Mouse (Mus musculus) embryo, embryonic 11.5 days (tissue): ENCODE data around the gene Fam189a1.

Experiments used
- DNase-seq: peaks from one replicate; pipeline ENCODE4 v3.0.0-alpha.2; 2012; ENCODE audit warnings: low read depth, low spot score

Gene Fam189a1

DNA sequence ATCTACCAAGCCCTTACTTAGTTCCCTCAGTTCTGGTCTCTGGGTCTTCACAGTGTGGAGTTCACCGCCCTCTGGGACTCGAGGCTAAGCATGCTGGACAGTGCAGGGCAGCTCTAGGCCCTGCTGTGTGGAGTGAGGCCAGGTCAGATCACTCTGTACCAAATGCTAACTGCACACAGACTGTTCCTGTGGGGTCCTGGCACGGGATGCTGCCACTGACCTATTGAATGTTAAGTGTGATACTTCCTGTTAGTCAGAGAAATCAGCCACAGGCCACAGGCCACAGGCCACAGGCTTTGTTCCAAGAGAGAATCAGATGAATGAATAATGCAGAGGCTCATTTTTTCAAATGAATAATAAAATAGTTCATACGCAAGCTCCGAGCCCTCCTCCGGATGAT lies 112.1 kb downstream of the Fam189a1 start:
- no peak for DNase-seq

DNA sequence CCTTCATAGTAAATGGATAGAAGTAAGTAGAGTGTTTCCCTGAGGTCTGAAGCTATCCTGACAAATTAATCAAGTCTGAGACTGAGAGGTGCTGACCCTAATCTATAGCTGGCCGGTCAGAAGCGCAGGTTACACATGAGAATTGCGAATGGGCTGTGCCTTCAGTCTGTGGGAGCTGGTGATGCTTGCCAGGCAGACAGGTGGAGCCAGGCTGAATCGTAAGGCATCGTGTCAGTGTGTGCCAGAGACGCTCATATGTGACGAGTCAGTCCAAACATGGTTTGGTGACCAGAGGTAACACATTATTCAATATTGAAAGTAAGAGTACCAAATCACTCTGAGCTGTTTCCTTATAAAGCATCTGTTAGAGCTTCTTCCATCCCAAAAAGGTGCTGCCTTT lies 115.3 kb downstream of the Fam189a1 start:
- no peak for DNase-seq

DNA sequence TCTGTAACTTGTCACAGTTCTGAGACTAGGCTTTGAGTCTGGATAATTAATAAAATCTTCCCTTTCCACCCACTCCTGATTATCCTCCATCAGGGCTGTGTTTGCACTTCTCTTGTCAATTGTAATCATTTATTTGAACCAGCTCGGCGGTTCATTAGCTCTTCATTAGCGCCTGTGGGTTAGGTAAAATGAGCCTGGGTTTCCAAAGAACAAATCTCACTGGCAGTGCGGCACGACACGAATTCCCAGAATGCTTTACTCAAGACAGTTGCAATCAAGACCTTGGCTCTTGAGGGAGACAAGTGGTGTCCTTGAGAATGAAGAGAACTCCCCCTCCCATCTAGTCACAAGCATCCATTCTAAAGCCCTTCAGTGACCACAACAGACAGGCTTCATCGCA lies 124.6 kb downstream of the Fam189a1 start:
- DNase-seq, result no peak

DNA sequence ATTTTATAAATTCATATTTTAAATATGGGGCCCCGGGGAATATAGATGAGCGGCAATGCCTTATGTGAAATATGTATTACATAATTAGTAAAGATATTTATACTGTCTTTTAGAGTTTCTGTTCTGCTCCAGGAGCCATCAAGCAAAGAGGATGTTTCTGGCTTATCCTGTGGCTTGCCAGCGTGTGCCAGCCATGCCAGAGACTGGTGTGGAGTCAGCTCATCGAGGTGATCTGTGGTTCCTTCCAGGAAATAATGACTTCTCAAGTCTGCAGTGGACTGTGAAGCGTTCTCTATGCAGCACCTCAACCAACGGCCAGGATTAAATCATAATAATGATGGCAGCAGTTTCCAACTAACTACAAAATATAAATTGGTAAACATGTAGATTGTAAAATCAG lies 125.2 kb downstream of the Fam189a1 start:
- DNase-seq, result no peak

DNA sequence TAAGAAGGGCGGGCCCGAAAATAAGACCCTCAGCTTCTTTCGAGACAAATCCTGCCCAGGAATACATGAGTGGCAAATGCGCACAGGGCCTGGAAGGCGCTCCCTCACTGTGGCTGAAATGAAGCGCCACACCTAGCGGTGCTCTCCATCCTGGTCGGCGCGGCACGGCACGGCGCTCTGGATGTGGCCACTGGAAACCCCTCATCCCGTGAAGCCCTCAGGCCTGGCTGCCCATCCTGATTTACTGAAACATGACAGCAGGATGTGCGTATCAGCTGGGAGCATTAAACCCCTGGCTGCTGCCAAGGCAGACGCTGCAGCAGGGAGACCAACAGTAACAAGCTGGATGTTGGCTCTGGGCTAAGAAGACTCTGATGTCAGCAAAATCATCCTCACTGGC lies 126.4 kb downstream of the Fam189a1 start:
- no peak for DNase-seq

DNA sequence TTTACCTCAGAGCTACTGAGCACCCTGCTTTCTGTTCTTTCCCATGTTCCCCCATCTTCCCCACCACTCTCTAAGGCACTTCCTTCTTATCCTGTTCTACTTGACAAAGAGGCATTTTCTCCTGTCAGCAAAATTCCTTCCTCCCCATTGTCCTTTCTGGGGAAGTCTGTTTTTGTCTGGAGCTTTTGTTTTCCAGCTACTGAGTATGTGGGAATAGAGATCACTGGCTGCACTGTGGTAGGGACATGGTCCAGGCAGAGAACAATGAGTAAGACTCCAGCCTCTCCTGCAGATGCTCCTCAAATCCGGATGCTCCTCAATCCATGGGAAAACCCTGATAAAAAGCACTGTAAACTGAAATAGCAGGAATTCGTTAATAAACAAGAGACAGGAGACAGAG lies 135.1 kb downstream of the Fam189a1 start:
- no peak for DNase-seq

DNA sequence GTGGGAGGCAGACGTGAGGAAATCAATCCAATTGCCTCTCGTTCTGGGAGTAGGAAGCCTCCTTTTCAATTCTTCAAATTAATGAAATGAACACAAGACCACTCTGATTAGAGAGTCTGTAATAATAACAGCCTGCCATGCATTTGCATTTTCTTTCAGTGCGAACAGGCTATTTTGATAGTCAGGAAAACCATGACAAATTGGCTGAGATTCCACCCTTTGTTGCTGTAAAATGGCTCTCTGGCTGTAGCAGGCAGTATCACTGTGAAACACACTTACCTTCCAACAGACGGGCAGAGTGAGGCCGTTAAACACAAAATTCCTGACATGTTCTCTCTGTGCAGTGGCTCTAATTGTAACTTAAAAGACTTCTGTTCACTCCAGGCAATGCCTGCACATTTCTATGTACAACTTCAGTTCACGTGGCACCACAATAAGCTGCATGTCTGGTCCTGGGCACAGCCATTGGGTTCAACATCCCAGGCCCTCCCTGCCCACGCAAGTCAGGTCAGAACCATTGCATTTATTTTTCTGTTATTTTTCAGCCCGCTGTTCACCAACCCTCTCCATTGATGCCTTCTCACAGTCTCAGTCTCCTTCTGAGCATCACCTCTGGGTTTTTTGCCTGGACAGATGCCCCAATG lies 138.2 kb downstream of the Fam189a1 start:
- no peak for DNase-seq

DNA sequence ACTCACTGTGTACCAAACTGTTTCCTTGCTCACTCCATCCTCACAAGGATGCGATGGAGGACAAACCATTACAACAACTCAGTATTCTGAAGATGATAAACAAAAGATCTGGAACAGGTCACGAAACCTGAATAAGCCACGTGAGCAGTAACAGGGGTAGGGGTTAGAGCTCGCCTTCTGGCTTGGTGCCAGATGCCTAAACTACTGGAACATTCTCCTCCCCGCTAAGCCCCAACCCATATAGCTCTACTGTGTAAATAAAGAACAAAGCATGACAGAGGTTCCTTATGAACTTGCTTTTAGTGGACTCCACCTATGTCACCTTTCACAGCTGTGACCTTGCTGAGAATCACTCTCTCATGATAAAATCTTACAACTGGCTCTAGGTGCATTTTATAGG lies 139.0 kb downstream of the Fam189a1 start:
- DNase-seq, result no peak

DNA sequence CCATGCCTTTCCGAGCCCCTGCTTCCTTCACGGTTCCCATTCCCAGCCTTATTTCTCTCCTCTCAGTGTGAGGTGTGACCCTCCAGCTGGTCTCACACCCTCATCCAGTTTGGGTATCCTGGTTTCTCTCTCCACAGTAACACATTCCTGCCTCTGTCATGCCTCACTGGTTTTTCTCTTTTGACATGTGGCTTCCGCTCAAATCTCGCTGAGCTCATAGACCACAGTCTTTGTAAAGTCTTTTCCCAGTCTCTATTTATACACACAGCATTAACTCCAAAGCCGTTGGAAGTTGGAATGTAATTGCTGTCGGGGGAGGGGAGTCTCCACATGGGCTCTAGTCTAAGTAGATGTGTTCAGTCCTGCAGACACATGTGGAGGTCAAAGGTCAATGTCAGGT lies 145.2 kb downstream of the Fam189a1 start:
- peak; percentile 22 for DNase-seq

DNA sequence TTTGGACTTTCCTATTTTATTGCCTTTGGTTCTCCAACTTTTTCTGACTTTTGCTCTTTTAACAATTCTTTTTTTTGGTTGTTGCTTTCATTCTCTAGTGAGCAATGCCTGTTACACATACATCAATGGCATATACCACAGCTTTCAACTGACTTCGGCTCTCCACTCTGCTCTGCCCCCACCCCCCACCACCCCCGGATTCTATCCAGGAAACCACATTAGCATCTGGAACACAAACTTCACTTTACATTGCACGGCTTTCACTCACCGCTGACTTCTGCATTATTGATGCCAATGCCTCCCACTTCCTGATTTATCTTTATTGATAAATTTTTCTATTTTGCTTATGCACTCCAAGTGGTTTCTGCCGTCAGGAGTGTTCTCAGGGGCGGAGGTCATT lies 146.1 kb downstream of the Fam189a1 start:
- no peak for DNase-seq

DNA sequence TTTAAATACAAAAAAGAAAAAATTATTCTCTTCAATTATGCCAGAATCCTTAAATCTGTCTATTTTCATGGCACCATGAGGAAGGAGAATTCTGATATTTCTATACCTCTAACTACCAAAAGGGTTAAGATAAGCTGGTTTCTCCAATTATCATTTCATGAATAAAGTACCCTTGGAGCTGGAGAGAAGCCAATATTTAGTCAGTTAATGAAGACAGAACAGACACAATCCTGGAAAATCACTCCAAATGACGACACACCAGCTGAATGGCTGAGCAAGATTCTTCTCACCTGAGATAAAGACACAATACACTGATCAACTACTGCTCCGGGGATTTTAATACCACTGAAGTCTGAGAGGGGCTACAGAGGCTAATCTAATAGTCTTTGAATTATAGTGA lies 150.6 kb downstream of the Fam189a1 start:
- DNase-seq, result no peak

DNA sequence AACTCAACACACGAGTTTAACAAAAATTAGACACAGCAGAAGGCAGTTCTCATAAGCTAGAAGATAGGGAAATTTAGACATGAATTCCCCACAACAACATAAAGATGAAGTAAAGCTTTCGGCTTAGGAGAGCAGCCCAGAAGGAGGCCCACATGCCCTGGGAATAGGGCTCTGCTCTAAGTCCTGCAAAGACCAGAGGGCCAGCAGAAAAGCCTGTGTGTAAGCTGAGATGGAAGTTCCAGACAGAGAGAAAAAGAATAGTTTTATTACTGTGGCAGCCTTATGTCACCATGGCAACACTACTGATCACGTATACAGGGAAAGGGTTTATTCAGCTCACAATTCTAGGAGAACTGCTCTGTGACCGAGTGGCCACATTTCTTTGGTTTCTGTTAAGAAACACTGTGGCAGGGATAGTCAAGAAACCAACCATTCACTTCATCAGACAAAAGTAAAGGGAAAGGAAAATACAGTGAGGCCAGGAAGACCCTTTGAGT lies 156.6 kb downstream of the Fam189a1 start:
- no peak for DNase-seq

DNA sequence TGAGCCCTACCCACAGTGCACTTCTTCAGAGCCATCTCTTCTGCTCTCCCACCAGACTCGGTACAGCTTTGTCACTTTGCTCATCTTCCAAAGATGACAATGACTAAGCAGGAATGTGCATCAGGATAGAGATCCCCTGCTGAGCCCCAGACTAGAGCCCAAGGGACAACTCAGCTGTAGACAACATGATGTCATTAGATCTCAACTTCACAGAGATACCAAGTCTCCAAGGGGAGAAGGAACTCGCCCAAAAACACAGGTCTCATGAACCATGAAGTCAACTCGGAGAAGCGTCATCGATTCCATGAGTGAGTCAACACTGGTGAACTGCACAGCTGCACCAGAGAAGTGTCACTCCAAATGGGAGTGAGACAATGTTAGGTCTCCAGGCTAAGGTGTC lies 158.6 kb downstream of the Fam189a1 start:
- no peak for DNase-seq

DNA sequence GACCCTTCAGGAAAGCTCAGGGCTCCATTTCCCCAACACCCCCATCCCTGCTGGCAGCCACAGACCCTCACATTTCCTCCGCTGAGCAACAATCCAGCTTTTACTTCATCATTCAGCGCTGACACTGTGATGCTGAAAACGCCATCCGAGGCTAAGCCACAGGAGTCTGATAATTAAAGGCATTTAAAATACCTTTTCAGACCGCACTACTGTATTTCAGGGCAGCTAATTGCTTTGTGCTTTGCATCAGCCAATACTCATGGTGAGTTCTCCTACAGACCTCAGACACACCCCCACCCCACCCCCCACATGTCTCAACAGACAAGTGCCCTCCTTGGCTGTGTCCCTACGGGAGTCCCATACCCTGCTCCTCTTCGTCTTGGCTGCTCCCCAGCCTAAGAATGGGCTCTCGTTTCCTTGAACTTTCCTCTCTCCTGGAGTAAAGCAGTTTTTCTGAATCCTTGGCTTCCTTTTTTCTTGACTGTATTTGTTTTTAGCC lies 160.4 kb downstream of the Fam189a1 start:
- no peak for DNase-seq

DNA sequence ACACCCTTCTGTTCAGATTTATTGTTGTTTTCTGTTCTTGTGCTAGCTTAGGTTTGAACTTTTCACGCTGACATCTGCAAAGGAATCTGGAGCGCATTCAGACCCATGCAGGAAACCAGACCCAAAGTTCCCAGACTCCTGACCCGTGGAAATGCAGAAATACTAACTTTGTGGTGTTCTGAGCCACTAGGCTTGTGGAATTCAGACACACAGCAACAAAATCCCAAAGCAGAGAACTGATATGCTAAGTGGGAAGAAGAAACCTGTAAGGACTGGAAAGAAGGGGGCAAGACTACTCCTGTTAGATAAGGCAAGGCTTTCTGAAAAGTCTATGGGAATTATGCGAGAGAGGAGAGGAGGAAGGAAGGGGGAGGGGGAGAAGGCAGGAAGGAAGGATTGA lies 167.0 kb downstream of the Fam189a1 start:
- no peak for DNase-seq

DNA sequence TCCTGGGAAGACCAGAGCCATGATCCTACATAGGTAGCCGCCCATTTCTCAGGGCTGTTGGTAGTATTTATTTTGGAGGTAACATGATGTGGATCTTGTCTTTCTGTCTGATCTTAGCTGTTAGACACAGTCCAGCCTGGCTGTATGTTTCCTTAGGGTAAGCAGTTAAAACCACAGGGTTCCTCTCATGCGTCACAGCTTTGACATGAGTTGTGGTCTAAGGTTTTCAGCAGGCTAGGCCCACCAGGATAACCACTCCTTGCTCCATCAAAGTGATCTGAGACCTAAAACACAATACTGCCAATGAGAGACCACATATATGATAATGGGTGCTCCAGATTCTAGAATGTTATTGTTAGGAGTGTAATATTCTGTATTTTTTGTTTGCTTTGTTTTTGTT lies 168.4 kb downstream of the Fam189a1 start:
- DNase-seq, result no peak

DNA sequence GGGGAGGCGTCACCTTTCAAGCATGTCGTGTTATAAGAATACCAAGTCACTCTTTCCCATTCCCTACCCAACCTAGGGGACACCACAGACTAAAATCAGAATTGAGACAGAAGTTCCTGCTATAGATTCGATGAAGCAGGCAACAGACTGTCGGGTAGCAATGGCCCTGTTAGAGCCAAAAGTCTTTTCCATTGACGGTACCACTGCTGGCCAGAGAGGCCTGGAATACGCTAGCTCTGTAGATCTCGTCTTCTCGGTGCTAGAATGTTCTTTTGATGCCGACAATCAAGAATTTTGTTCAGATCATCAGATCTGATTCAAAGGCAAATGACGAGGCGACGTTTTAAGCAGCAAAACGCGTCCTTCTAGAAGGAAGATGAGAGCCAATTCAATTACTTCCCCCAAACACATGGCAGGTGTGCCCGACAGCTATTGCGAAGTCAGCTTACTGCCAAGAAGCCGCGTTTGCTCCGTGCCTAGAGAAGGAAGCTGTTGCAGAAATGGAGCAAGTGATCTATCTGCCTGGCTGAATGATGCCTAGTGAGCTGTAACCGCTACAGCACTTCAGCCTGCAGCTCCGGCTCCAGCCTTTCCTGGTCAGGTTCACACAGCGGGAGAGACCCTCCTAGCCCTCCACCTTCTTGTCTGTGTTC lies 171.8 kb downstream of the Fam189a1 start:
- no peak for DNase-seq

DNA sequence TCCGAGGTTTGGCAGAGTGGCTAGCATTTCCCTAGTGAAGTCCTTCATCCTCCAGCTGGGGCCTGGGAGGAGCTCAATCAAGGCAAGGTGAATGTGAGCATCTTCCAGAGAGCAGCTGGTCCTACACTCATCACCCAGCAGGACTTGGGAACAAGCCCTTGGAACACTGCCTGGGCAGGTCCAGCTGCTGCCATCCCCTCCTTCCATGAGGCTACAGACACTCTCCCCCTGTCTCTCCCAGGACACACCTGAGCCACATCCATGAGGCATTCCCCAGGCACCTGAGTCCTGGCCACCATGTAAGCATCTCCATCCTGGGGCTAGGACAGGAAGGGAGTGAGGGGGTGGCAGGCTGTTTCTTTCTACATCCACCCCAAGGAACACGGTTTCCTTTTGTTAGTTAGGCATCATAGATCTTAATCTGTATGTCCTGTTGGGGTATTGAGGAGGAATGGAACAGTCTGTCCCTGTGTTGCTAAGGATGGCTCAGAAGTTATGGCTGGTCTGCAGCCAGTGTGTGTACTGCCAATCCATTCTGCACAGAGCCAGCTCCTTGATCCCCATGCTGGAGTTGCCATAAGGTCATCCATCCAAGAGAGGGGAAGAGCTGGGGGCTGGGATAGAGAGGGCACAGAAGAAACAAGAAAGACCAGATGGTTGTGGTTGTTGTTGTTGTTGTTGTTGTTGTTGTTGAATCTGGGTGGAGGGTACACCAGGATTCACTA lies 174.7 kb downstream of the Fam189a1 start:
- DNase-seq, result no peak

DNA sequence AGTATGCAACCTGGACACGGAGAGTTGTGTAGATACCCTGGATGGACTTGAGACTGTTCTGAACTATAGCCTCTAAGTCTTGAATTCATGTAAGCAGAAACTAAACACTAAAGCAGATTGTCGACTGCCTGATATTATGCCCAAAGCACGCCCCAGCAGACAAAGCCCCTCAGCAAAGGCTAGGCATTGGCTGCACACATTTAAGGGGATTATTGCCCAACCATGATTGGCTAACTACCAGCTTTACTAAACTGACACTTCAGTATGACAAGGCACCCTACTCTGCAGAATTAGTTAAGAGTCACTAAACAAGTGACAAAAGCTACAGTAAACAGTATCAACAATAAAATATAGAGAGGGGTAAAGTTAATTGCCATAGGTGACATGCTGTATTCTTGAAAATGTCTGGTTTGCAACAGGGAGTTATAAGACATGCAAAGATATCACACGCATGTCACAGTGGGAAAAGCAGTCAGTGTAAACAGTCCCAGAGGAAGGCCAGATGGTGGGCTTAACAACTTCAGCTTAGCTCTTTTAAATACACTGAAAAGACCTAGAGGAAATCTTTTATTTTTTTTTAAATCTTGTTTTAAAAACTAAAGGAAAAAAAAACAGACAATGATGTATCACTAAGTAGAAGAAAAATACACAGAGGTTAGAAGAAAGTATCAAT lies 182.6 kb downstream of the Fam189a1 start:
- DNase-seq, result no peak

DNA sequence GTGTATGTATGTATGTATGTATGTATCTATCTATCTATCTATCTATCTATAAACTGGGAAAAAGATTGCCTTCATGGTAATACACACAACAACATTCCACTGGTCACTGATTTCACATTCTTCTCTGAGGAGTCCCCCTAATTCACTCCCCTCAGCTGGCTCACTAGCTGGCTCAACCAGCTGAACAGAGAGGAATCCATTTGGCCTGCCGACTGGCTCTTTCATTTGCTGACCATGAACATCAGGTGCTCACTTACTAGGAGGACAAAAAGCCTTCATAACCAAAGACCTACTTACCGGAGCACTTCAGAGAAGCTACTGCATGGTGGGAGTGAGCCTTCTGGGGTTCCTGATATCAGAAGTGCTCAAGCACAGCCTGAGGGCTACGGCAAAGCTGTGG lies 194.2 kb downstream of the Fam189a1 start:
- DNase-seq, result no peak

DNA sequence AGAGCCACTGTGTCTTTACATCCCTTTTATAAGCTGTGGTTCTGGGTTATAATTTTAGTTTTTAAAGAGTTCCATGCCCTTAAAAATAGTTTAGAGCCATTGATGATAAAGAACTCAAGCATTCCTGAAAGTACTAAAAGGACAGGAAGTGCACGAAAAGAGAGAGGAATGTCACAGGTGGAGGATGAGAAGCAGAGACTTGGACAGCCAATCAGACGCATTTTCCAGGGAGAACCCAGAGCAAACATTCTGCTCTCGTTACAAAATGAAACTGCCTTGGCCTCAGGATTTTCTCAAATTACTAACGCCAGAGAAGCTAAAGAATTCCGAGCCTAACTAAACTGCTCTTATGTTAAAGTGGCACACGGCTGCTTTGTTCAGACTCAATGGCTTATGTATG lies 197.3 kb downstream of the Fam189a1 start:
- no peak for DNase-seq

DNA sequence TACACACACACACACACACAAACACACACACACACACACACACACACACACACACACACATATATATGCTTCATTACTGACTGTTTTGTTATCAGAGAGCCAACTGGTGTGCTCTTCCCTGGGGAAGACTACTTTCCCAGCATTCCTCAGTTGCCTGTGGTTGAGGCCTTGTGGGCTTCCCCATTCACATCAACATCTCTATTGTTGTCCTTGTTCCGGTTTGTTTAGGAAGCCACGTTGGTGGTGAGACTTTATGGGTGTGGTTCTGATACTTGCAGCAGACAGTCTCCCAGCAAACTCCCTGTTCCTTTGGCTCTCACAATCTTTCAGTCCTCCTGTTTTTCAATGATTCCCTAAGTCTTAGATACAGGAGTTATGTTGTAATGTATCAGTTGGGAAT lies 204.2 kb downstream of the Fam189a1 start:
- no peak for DNase-seq
